Mouse (Mus musculus) mouse embryonic stem cell (cell line): Measurements from ENCODE around the gene Vmn1r230.

ENCODE experiments used
- in situ Hi-C, 2 experiments: fragments of 300-500 bp; cut with MboI; formaldehyde crosslinking; loops; 1 replicate in 1 of 2; 3 replicates in 1 of 2; pipeline ENCODE4 v1.14.3; 2019 to 2020; ENCODE audit warnings: low sequenced_read_pairs in 2 of 2, low pct_unique_long_range_greater_than_20kb in 1 of 2, mixed read lengths in 1 of 2; ENCODE audit not compliant: unreplicated experiment in 1 of 2

The Vmn1r230 gene

DNA sequence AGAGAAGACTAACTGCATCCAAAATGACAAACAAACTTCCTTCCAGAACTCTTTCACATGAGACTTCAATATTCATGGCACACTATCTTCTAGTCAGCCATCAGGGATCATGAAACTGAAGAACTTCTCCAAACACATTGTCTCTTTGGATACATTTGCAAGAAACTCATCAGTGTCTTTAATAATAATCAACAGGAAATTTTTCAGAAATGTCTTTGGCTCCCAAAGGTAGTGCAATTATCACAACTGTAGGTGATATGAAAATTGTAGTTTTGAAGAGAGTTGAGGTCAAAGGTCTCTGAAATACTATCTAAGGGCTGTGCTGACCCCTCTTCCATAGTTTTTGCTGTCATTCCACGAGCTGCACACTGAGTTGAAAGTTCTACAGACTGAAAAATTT is at the start of gene Vmn1r230:
Vmn1r230 (plus strand) TSS at position 301 of the 400 bp plus-strand sequence.
- in situ Hi-C loops: no loop called here

DNA sequence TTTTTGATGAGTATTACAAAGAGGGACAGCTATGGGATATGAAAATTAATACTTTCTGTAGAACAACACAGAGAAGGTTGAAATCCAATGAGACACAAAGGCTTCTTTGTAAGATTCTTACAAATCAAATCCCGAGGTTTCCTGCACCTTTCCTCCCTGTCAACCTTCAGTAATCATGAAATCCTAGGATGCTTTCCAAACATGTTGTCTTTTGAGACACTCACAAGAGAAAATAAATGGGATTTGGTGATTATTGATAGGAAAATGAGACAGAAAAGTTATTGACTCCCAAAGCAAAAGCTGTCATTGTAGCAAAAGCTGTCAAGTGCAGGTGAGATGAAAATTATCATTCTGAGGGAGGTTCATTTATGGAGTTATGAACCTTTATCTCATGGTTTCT is 29.0 kb upstream of the Vmn1r230 start, which contains the start of gene Vmn1r229:
Vmn1r229 (plus strand) TSS at position 301 of the 400 bp plus-strand sequence.
- in situ Hi-C loops: no loop called here
